ENCODE assay signal across 8 mouse cellular contexts in genomic region chr9:72533089-72533415, GRCm38 (mm10). TPM values are rescaled to one million over a fixed set of nuclear protein-coding genes. Genes with fewer than 3 reads are reported as not detected.
A peak's percentile ranks its signal among the peaks of the same experiment; 100 is the strongest.
DNase-seq lines count a peak whose midpoint lies in the region; ATAC-seq and TF ChIP-seq lines count a peak whose summit lies in the region.

No protein-coding gene starts in this region.

- H3K4me2 ChIP-seq in heart, embryonic 13.5 days = peak overlapping the region; percentile 75

- no peak for TF ChIP-seq CTCF in ES-Bruce4 (IDR thresholded peaks at IDR 0.05; ENCODE audit: low read depth, low read length)

- H3K36me3 ChIP-seq in heart, embryonic 13.5 days = no peaks in the 10 kb centered on the region
- no peaks in the 10 kb centered on the region for H3K36me3 ChIP-seq in ES-Bruce4 (ENCODE audit: control insufficient read depth, insufficient read depth, low read length, poor library complexity, severe bottlenecking)
- no peaks in the 10 kb centered on the region for H3K36me3 ChIP-seq in megakaryocyte, embryonic 14.5 days (replicated peaks; ENCODE audit: low read length)

- H3K9ac ChIP-seq in heart, embryonic 13.5 days = peak overlapping the region; percentile 99
- H3K9ac ChIP-seq in ES-Bruce4 (ENCODE audit: low read depth, poor library complexity, severe bottlenecking) = peak overlapping the region; percentile 99

- peak overlapping the region; percentile 96 for H3K4me3 ChIP-seq in heart, embryonic 13.5 days
- peak overlapping the region; percentile 75 for H3K4me3 ChIP-seq in ES-Bruce4 (ENCODE audit: low read depth, low read length)
- peak overlapping the region; percentile 96 for H3K4me3 ChIP-seq in megakaryocyte, embryonic 14.5 days (replicated peaks)

- intact Hi-C loops in heart, postnatal 36 days (cut with DNase I) = loop anchor here (5.0 kb wide), 3 partner anchors 59 to 129 kb away; partner anchors contain the start of gene Nedd4
- intact Hi-C loops in left cerebral cortex, postnatal 4 days (cut with DNase I) = no loop called here

- 0% methylated on average over 2 of the region's 2 CpGs for WGBS in heart, embryonic 13.5 days

- no peaks in the 10 kb centered on the region for H3K27me3 ChIP-seq in heart, embryonic 13.5 days (replicated peaks)
- H3K27me3 ChIP-seq in ES-Bruce4 (ENCODE audit: control insufficient read depth, insufficient read depth, low read length, poor library complexity, severe bottlenecking) = no peaks in the 10 kb centered on the region
- no peaks in the 10 kb centered on the region for H3K27me3 ChIP-seq in megakaryocyte, embryonic 14.5 days (replicated peaks)

- peaks cover 22% of the 10 kb centered on the region for H3K4me1 ChIP-seq in heart, embryonic 13.5 days
- peaks cover 1% of the 10 kb centered on the region for H3K4me1 ChIP-seq in ES-Bruce4 (ENCODE audit: control insufficient read depth, insufficient read depth, low read length)
- peaks cover 23% of the 10 kb centered on the region for H3K4me1 ChIP-seq in megakaryocyte, embryonic 14.5 days

- peak overlapping the region; percentile 99 for H3K27ac ChIP-seq in heart, embryonic 13.5 days (replicated peaks)
- H3K27ac ChIP-seq in ES-Bruce4 (ENCODE audit: insufficient read depth, low read length) = no peak overlapping the region

- TF ChIP-seq EP300 in ES-Bruce4 (IDR thresholded peaks at IDR 0.05; ENCODE audit: insufficient read depth, low read depth, low read length) = no peak

- no peak for TF ChIP-seq POLR2A in ES-Bruce4 (IDR thresholded peaks at IDR 0.05; ENCODE audit: insufficient read depth, low read length)

- no peak for DNase-seq in heart, postnatal 36 days
- peak; percentile 29 for DNase-seq in forelimb bud, embryonic 11.5 days (ENCODE audit: low read depth, low spot score)
- no peak for DNase-seq in adrenal gland, adult (ENCODE audit: inconsistent age in 2 of 2, low spot score in 1 of 2)
- no peak for DNase-seq in thymus, postnatal 4 days
- no peak for DNase-seq in left cerebral cortex, postnatal 4 days

- no peaks in the 10 kb centered on the region for H3K9me3 ChIP-seq in heart, embryonic 13.5 days
- H3K9me3 ChIP-seq in ES-Bruce4 (replicated peaks; ENCODE audit: control insufficient read depth, insufficient read depth, low read length, poor library complexity, severe bottlenecking) = no peaks in the 10 kb centered on the region
- H3K9me3 ChIP-seq in megakaryocyte, embryonic 14.5 days = no peaks in the 10 kb centered on the region

- no peak for ATAC-seq in heart, embryonic 13.5 days (ENCODE audit: extremely low read depth, insufficient number of reproducible peaks, low FRiP score, low TSS enrichment)

RNA-seq across cellular contexts. Expression of gene Rfx7, which starts 1.0 kb away (rescaled TPM):
- polyA plus RNA-seq in heart, embryonic 13.5 days (2015; fragmentation: Nextera tagmentation; extraction: Ambion mirVana) = 6.1 TPM in 2 replicates
- total RNA-seq in heart, postnatal 36 days (2021) = 1 to 10 TPM; 8.5 to 9.4 TPM
- 54.0 and 54.6 TPM in 2 replicates for polyA plus RNA-seq in ES-Bruce4 (2011; ENCODE audit: insufficient read depth, insufficient read length, low read depth, missing spikeins)
- 4.0 and 5.3 TPM in 2 replicates for polyA plus RNA-seq in megakaryocyte, embryonic 14.5 days (2012; ENCODE audit: insufficient read depth, low replicate concordance)
- total RNA-seq in left cerebral cortex, postnatal 4 days (2021) = 10 to 100 TPM; 54.6 to 59.8 TPM

RNA-seq across cellular contexts. Expression of gene Tex9, which starts 41.0 kb away (rescaled TPM):
- polyA plus RNA-seq in heart, embryonic 13.5 days (2015; fragmentation: Nextera tagmentation; extraction: Ambion mirVana) = 14.8 and 15.6 TPM in 2 replicates
- total RNA-seq in heart, postnatal 36 days (2021) = 1 to 10 TPM in 1 of 2 experiments, under 1 TPM in 1; 0.98 to 2.1 TPM
- 39.7 and 43.3 TPM in 2 replicates for polyA plus RNA-seq in ES-Bruce4 (2011; ENCODE audit: insufficient read depth, insufficient read length, low read depth, missing spikeins)
- 4.8 TPM in 1 of 2 replicates, not detected in the other for polyA plus RNA-seq in megakaryocyte, embryonic 14.5 days (2012; ENCODE audit: insufficient read depth, low replicate concordance)
- total RNA-seq in left cerebral cortex, postnatal 4 days (2021) = 10 to 100 TPM; 13.7 to 20.0 TPM
